ENCODE assay signal across 23 mouse cellular contexts in genomic region chr7:58866865-58867614, GRCm38 (mm10).
DNase-seq lines count a peak whose midpoint lies in the region; ATAC-seq and TF ChIP-seq lines count a peak whose summit lies in the region.
"Had no signal": no experiment of that assay in that cellular context is flagged by ENCODE, and none has a peak within 500 bp of the region (broad histone marks: within the 10 kb centered on the region; RNA-seq: fewer than 3 reads in every experiment).

No protein-coding gene starts in this region.

- TF ChIP-seq CTCF in brain, embryonic 14.5 days (IDR thresholded peaks at IDR 0.05; ENCODE audit: borderline replicate concordance, extremely low read depth, insufficient read depth, insufficient read length) = no peak

- H3K4me2 ChIP-seq in embryonic facial prominence, embryonic 11.5 days (ENCODE audit: low read depth, low read length) = no peak overlapping the region
- no peak overlapping the region for H3K4me2 ChIP-seq in hindbrain, embryonic 13.5 days
- H3K4me2 ChIP-seq in midbrain, embryonic 13.5 days (replicated peaks) = no peak overlapping the region
- no peak overlapping the region for H3K4me2 ChIP-seq in kidney, embryonic 15.5 days
- H3K4me2 ChIP-seq: embryonic facial prominence, embryonic 13.5 days; heart, embryonic 12.5 days; hindbrain, embryonic 15.5 days; intestine, embryonic 15.5 days; limb, embryonic 12.5 days; liver, embryonic 12.5 days had no signal

- H3K27me3 ChIP-seq in embryonic facial prominence, embryonic 11.5 days (ENCODE audit: control insufficient read depth, insufficient read depth, low read length) = no peaks in the 10 kb centered on the region
- H3K27me3 ChIP-seq in embryonic facial prominence, embryonic 10.5 days (replicated peaks; ENCODE audit: low read depth, poor library complexity, severe bottlenecking) = no peaks in the 10 kb centered on the region
- no peaks in the 10 kb centered on the region for H3K27me3 ChIP-seq in hindbrain, embryonic 10.5 days (ENCODE audit: insufficient read depth, poor library complexity, severe bottlenecking)
- no peaks in the 10 kb centered on the region for H3K27me3 ChIP-seq in hindbrain, embryonic 13.5 days
- no peaks in the 10 kb centered on the region for H3K27me3 ChIP-seq in midbrain, embryonic 13.5 days
- no peaks in the 10 kb centered on the region for H3K27me3 ChIP-seq in kidney, embryonic 15.5 days
- H3K27me3 ChIP-seq: embryonic facial prominence, embryonic 13.5 days; heart, embryonic 12.5 days; hindbrain, embryonic 15.5 days; intestine, embryonic 15.5 days; limb, embryonic 12.5 days; liver, embryonic 12.5 days had no signal

- ATAC-seq in embryonic facial prominence, embryonic 11.5 days (replicated peaks; ENCODE audit: insufficient number of reproducible peaks, low FRiP score, low TSS enrichment, low read depth) = peak; percentile 44; the same call in 1 of the 2 replicates
- ATAC-seq in hindbrain, embryonic 13.5 days (ENCODE audit: low FRiP score) = no peak
- peak; percentile 63; the same call in 1 of the 2 replicates for ATAC-seq in midbrain, embryonic 13.5 days
- ATAC-seq in erythroblast, adult 5-6 weeks (replicated peaks; ENCODE audit: low FRiP score, poor library complexity, severe bottlenecking) = no peak
- no peak for ATAC-seq in kidney, embryonic 15.5 days (replicated peaks; ENCODE audit: low FRiP score)
- ATAC-seq: intestine, embryonic 15.5 days; liver, embryonic 12.5 days had no signal

- H3K9me3 ChIP-seq in embryonic facial prominence, embryonic 11.5 days (replicated peaks; ENCODE audit: control insufficient read depth, low read length) = no peaks in the 10 kb centered on the region
- H3K9me3 ChIP-seq in embryonic facial prominence, embryonic 10.5 days = no peaks in the 10 kb centered on the region
- no peaks in the 10 kb centered on the region for H3K9me3 ChIP-seq in hindbrain, embryonic 10.5 days
- no peaks in the 10 kb centered on the region for H3K9me3 ChIP-seq in hindbrain, embryonic 13.5 days
- H3K9me3 ChIP-seq in midbrain, embryonic 13.5 days = no peaks in the 10 kb centered on the region
- no peaks in the 10 kb centered on the region for H3K9me3 ChIP-seq in kidney, embryonic 15.5 days (replicated peaks)
- H3K9me3 ChIP-seq: embryonic facial prominence, embryonic 13.5 days; hindbrain, embryonic 15.5 days; intestine, embryonic 15.5 days; limb, embryonic 12.5 days; liver, embryonic 12.5 days had no signal

- TF ChIP-seq POLR2A in brain, embryonic 14.5 days (IDR thresholded peaks at IDR 0.05; ENCODE audit: borderline replicate concordance, extremely low read depth, insufficient read depth, insufficient read length, poor library complexity, severe bottlenecking) = no peak

- H3K27ac ChIP-seq in embryonic facial prominence, embryonic 11.5 days (replicated peaks; ENCODE audit: low read depth, low read length) = no peak overlapping the region
- H3K27ac ChIP-seq in embryonic facial prominence, embryonic 10.5 days (replicated peaks) = no peak overlapping the region
- peak overlapping the region; percentile 69 for H3K27ac ChIP-seq in hindbrain, embryonic 10.5 days
- no peak overlapping the region for H3K27ac ChIP-seq in hindbrain, embryonic 13.5 days
- H3K27ac ChIP-seq in midbrain, embryonic 13.5 days = no peak overlapping the region
- H3K27ac ChIP-seq in kidney, embryonic 15.5 days = no peak overlapping the region
- H3K27ac ChIP-seq: embryonic facial prominence, embryonic 13.5 days; hindbrain, embryonic 15.5 days; intestine, embryonic 15.5 days; limb, embryonic 12.5 days; liver, embryonic 12.5 days had no signal

- H3K36me3 ChIP-seq in embryonic facial prominence, embryonic 11.5 days (replicated peaks; ENCODE audit: control insufficient read depth, insufficient read depth, low read depth, low read length) = no peaks in the 10 kb centered on the region
- H3K36me3 ChIP-seq in embryonic facial prominence, embryonic 10.5 days (replicated peaks) = no peaks in the 10 kb centered on the region
- H3K36me3 ChIP-seq in hindbrain, embryonic 10.5 days = no peaks in the 10 kb centered on the region
- H3K36me3 ChIP-seq in hindbrain, embryonic 13.5 days = no peaks in the 10 kb centered on the region
- no peaks in the 10 kb centered on the region for H3K36me3 ChIP-seq in midbrain, embryonic 13.5 days
- H3K36me3 ChIP-seq in kidney, embryonic 15.5 days = no peaks in the 10 kb centered on the region
- H3K36me3 ChIP-seq: embryonic facial prominence, embryonic 13.5 days; heart, embryonic 12.5 days; hindbrain, embryonic 15.5 days; intestine, embryonic 15.5 days; limb, embryonic 12.5 days; liver, embryonic 12.5 days had no signal

- 62% methylated on average over 4 of the region's 4 CpGs for WGBS in embryonic facial prominence, embryonic 11.5 days
- WGBS in embryonic facial prominence, embryonic 10.5 days = 54% methylated on average over 4 of the region's 4 CpGs
- WGBS in hindbrain, embryonic 10.5 days = 32% methylated on average over 4 of the region's 4 CpGs
- WGBS in hindbrain, embryonic 13.5 days = 23% methylated on average over 4 of the region's 4 CpGs
- WGBS in midbrain, embryonic 13.5 days = 16% methylated on average over 4 of the region's 4 CpGs
- 63% methylated on average over 4 of the region's 4 CpGs for WGBS in kidney, embryonic 15.5 days

- no peaks in the 10 kb centered on the region for H3K4me1 ChIP-seq in embryonic facial prominence, embryonic 11.5 days (ENCODE audit: control insufficient read depth, insufficient read depth, low read length)
- H3K4me1 ChIP-seq in embryonic facial prominence, embryonic 10.5 days = no peaks in the 10 kb centered on the region
- H3K4me1 ChIP-seq in hindbrain, embryonic 10.5 days (replicated peaks) = peaks cover 17% of the 10 kb centered on the region
- H3K4me1 ChIP-seq in hindbrain, embryonic 13.5 days (replicated peaks) = 0 out of 2 replicates have a peak, but pooled peaks cover 4% of the 10 kb centered on the region
- peaks cover 9% of the 10 kb centered on the region for H3K4me1 ChIP-seq in midbrain, embryonic 13.5 days (replicated peaks)
- no peaks in the 10 kb centered on the region for H3K4me1 ChIP-seq in kidney, embryonic 15.5 days
- H3K4me1 ChIP-seq: embryonic facial prominence, embryonic 13.5 days; heart, embryonic 12.5 days; hindbrain, embryonic 15.5 days; intestine, embryonic 15.5 days; limb, embryonic 12.5 days; liver, embryonic 12.5 days had no signal

- H3K4me3 ChIP-seq in embryonic facial prominence, embryonic 11.5 days (ENCODE audit: low read depth, low read length) = no peak overlapping the region
- H3K4me3 ChIP-seq in embryonic facial prominence, embryonic 10.5 days = no peak overlapping the region
- no peak overlapping the region for H3K4me3 ChIP-seq in hindbrain, embryonic 10.5 days
- H3K4me3 ChIP-seq in hindbrain, embryonic 13.5 days = no peak overlapping the region
- H3K4me3 ChIP-seq in midbrain, embryonic 13.5 days (replicated peaks) = no peak overlapping the region
- no peak overlapping the region for H3K4me3 ChIP-seq in kidney, embryonic 15.5 days (replicated peaks)
- H3K4me3 ChIP-seq: embryonic facial prominence, embryonic 13.5 days; heart, embryonic 12.5 days; hindbrain, embryonic 15.5 days; intestine, embryonic 15.5 days; limb, embryonic 12.5 days; liver, embryonic 12.5 days had no signal

- no peak for DNase-seq in embryonic facial prominence, embryonic 11.5 days (ENCODE audit: low spot score)
- DNase-seq in embryonic facial prominence, embryonic 10.5 days (ENCODE audit: low spot score) = no peak
- DNase-seq in hindbrain, embryonic 10.5 days (ENCODE audit: low spot score) = peak; percentile 20
- DNase-seq in brain, embryonic 14.5 days (ENCODE audit: low read depth) = peak; percentile 67
- DNase-seq: adrenal gland, postnatal 10 days; cerebellum, adult 8-10 months; cerebellum, postnatal 36 days; heart, postnatal 10 days; kidney, adult 8-10 months; kidney, postnatal 36 days; lung, adult 18-20 months; lung, postnatal 10 days; thymus, postnatal 14 days had no signal

- H3K9ac ChIP-seq in embryonic facial prominence, embryonic 11.5 days (replicated peaks; ENCODE audit: low read length) = no peak overlapping the region
- no peak overlapping the region for H3K9ac ChIP-seq in hindbrain, embryonic 13.5 days
- H3K9ac ChIP-seq in midbrain, embryonic 13.5 days (replicated peaks) = no peak overlapping the region
- H3K9ac ChIP-seq in kidney, embryonic 15.5 days = no peak overlapping the region
- H3K9ac ChIP-seq: embryonic facial prominence, embryonic 13.5 days; heart, embryonic 12.5 days; hindbrain, embryonic 15.5 days; intestine, embryonic 15.5 days; limb, embryonic 12.5 days; liver, embryonic 12.5 days had no signal

Comparison
In these comparisons a context has a peak if more than half of its experiments do, and no peak if none do; other contexts are left out.
1. ATAC-seq: peak in embryonic facial prominence, embryonic 11.5 days (single experiment) and midbrain, embryonic 13.5 days (single experiment); none in hindbrain, embryonic 13.5 days (single experiment), erythroblast, adult 5-6 weeks (single experiment) and kidney, embryonic 15.5 days (single experiment).
2. DNase-seq: peak in hindbrain, embryonic 10.5 days (single experiment) and brain, embryonic 14.5 days (single experiment); none in embryonic facial prominence, embryonic 11.5 days (single experiment) and embryonic facial prominence, embryonic 10.5 days (single experiment).